Mouse (Mus musculus): ENCODE measurements around the gene Il13ra1.

Gene Il13ra1

DNA sequence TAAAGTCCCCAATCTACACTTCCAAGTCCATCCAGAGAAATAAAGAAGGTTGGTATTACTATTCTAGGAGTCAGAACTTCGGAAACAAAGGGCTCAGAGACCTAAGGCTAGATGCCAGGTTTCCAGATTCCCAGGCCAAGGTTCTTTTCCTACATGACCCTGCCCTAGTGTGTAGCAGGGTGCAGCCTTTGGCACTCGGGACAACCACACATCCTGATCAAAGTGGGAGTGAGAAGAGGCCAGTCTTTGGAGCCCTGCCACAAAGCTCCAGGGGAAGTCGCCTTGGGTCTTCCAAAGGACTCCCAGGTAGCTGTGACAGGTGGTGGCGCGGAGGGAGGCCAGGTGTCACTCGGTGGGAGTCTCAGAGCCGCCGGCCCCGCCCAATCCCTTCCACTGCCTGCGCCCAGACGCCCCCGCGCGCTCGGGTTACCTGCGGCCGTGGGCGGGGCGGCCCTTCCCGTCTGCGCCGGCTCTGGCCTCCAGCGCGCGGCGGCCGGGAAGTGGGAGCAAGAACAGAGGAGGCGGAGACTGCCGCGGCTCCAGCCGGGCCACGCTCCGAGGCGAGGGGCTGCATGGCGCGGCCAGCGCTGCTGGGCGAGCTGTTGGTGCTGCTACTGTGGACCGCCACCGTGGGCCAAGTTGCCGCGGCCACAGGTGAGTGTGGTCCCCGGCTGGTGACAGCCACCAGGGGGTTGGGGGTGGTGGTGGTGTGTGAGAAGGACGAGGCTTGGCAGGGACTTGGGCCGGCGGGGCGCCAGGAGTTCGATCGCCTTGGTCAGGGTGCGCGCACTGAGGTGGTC is at the start of gene Il13ra1:
Gene Il13ra1 (plus strand): TSS at position 489 of the 800 bp plus-strand sequence.
- DNase-seq, result peak; percentile 75

DNA sequence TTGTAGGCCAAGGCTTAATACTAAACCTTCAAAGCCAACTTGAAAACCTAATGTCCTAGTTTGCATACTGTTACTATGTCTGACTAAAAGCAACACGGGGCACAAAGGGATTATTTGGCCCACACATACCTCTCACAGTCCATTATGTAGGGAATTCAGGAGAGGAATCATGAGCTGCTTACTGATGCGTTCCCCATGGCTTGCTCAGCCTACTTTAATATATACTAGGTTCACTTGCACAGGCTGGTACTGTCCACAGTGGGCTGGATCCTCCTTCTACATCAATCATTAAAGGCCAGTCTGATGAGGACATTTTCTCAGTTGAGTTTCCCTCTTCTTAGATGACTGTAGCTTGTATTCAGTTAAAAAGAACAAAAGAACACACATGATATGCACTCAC is 37.9 kb upstream of the Il13ra1 start:
- no peak for DNase-seq

DNA sequence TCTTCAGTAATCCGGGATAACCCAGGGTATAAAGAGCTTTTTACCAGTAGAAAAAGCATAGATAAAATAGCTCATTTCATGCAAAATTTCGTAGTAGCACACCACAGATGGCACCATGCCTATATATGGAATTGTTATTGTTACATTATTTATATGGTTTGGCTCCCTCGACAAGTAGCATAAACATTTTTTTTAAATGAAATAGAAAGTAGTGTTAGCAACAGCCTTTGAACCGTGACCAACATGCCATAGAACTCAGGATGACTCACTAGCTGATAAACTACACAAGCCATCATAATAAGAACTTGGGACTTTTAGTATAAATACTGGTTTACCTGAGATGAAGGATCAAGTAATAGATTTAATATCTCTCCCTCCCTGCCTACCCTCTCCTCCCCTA is 34.7 kb upstream of the Il13ra1 start:
- no peak for DNase-seq

DNA sequence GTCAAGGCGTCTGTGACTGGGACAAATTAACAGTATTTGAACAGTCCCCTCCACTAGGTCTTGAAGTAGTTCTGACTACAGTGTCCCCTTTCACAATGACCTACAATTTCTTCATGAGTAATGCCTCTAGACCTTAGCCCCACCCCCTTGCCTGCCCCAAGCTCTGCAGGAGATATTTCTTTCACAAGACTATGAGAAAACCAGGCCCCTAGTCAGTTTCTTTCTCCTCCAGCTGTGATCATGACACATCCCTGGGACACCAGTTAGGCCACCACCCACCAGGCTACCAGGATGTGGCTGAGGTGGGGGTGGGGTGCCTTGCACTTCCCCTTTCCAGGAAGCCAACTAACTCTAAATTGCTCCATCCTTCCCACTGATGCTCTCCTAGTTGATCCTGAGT is 29.0 kb upstream of the Il13ra1 start:
- DNase-seq, result no peak

DNA sequence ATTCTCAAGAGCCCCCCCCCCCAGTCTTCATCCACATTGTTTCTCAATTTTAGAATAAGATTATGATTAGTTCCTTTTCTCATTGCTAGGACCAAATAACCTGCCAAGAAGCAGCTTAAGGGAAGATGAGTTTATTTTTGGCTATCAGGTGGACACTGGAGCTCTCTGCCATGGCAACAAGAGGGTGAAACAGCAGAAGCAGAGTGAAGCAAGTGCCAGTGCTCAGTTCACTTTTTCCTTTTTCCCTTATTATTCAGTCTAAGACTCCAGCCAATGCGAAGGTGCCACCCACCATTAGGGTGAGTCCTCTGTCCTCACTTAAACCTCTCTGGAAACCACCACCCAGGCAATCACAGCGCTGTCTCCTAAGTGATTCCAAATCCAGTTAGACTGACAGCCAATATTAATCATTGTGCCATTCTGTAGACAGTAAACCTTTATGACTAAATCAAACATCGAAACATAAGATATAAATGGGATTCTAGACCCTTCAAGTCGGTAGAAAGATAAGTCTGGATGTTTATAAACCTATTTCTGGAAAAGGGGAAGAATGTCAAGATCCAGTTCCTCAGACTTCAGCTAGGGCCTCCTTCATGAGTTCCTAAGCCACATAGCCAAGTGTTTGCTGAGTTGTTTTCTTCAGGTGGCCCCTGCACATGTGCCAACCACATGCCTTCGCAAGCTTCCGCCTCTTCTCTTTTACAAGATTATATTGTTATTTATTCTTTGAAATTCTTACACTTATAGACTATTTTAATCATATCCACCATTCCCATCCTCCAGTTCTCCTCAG is 23.2 kb upstream of the Il13ra1 start:
- DNase-seq, result no peak

DNA sequence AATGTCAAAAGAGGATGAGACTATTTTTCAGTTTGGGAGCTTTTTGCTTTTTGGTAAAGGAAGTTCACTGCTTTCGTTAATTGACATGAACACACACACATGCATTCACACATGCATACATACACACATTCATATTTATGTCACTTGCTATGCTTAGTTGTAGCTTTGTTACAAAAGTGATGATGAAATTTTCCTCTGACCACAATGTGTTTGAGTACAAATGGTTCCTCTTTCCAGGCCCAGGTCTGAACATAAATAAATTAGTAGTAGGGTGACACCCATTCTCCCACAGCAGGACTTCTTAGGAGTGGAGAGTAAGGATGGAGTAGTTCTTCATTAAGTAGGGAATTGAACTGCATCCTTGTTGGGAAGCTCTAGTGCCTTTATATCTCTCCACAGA is 11.0 kb upstream of the Il13ra1 start:
- no peak for DNase-seq

DNA sequence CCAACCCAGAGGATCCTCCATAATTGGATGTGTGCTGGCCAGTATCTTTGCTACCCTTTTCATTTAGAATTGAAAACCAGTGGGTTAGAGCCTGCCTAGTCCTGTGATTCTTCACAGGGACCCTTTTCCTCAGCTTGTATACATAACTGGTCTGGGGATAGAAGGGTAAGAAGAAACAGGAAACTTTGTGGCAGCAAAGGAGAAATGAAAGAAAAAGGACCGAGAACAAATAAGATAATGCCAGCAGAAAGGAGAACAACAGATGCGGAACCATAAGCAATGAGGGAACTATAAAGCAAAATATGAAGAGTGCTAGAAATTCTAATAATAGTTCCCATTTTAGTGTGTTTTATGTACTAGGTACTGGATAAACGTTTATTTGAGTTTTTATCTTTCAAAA is 10.6 kb upstream of the Il13ra1 start:
- DNase-seq, result no peak

DNA sequence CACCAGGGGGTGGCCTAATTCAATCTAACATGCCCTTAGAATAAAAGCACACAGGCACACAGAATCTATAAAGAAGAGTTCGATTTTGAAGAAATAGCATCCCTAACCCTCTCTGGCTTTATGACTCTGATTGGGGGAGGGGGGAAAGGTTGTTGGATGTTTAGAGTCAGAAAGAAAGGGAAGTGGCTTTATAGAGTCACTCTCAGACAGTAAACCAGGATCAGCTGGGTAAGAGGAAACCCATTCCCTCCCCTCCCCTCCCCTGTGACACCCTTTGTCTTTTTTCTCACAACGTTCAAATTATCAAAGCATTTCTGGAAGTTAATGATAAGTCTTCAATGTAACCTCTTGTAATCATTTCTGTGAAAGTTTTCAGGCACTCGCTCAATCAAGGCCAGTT is 3.3 kb upstream of the Il13ra1 start:
- no peak for DNase-seq

DNA sequence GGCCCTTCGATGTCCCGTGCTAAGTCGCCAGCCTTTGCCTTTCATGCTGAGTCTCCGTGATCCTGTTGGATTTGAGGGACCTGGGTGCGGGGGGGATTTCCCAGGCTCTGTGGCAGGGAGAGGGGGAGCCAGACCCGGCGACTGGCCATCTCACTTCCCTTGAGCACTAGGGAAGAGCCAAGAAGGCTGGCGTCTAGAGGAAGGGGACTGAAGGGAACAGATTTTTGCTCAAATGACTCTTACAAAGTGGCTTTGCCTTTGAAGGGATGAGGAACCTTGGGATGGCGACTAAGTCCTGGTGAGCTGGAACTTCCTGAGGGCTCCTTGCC is 476 bp downstream of the Il13ra1 start:
- no peak for DNase-seq

DNA sequence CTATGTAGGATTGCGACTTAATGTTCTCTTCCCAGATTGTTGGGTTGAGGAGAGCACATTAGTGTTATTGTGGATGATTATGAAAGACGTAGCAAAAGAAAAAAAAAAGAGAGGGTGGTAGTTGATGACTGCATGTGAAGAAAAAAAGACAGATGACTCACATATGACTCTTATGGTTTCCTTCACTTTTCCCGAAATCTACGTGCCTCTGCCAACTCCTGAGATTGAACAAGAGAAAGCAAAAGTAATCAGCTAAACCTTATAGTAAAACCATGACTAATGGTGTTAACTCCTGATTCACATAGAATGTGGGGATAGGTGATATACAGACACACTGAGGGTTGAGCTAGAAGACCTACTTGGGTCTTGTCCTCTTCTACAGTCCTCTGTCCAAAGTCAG is 3.3 kb downstream of the Il13ra1 start:
- DNase-seq, result no peak

DNA sequence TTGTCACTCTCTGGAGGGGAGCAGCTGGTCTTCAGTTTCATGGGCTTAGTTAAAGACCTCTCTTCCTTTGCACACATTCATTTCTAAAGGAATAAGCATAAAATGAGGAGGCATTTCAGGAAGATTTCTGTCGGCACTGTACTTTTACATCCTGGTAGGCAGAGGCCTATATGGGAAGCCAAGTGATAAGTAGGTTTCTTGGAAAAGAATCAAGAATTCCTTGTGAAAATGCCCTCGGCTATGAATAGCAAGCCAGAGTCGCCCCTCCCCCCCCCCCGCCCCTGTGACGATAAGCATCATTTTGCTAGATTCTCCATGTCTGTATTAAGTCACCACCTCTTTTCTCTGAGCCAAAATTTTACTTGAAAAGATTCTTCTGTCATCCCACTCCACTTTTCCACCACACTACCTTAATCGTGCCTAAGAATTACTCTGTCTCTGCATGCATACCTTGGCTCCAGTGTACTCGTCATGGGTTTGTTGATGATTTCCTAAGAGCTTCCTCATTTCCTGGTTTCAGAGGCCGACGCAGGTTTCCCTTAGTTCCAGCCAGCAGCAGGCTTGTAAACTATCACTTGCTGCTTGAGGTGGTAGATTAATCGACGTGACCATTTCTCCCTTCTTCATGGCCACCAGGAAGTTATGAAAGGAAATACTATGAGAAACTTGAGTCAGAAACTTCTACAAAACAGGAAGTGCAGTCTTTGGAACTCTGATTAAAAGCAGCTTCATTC is 17.3 kb downstream of the Il13ra1 start:
- DNase-seq, result no peak

DNA sequence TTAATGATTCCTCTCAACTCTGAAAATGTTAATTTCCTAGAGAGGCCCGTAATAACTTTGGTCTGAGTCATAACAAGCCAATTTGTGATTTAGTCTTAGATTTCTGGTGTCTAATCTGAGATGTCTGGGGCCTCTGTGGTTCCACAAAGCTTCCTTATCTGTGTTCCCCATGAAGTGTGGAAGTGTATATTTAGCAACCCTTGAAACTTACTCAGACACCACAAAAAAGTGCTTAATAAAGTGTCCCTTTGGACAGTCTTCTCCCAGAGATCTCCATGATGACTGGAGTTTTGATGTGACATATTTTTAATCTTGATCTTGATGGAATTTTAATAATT is 17.8 kb downstream of the Il13ra1 start:
- no peak for DNase-seq

DNA sequence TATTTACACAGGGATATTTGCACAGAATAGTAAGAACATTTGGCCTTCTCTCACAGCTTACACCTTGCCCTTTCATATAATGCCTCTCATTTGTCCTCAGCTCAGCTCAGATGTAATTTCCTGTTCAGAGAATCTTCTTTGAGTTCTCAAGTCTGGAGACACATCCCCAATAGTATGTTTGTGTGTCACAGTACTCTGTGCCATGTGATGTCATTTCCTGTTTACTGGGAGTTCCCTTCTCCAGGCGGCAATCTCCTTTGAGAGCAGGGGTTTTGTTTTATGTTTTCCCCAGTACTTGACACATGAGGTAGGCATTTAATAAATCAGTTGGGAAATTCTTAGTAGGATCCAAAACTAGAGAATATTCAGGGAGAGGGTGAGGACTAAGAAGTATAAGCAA is 24.4 kb downstream of the Il13ra1 start:
- no peak for DNase-seq

DNA sequence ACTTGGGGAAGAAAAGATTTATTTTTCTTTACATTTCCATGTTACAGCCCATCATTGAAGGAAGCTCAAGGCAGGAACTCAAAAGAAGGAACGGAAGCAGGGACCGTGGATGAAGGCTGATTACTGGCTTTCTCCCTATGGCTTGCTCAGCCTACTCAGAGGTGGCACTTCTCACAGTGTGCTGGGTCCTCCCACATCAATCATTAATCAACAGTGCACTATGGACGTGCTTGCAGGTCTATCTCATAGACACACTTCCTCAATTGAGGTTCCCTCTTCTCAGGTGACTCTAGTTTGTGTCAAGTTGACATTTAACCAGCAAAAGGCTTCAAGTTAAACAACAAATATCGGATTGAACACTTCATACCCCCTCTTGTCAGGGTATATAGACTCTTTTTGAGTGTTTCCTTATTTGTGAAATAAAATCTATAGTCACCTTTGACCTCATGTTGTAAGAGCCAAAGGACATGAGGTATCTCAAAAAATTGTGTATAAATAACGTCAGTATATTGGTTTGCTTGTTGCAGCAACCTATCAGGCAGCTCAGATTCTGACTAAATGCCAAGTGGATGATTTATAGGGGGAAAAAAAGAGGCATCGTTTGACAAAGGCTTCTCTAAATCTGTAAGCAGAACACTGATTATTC is 30.2 kb downstream of the Il13ra1 start:
- no peak for DNase-seq

DNA sequence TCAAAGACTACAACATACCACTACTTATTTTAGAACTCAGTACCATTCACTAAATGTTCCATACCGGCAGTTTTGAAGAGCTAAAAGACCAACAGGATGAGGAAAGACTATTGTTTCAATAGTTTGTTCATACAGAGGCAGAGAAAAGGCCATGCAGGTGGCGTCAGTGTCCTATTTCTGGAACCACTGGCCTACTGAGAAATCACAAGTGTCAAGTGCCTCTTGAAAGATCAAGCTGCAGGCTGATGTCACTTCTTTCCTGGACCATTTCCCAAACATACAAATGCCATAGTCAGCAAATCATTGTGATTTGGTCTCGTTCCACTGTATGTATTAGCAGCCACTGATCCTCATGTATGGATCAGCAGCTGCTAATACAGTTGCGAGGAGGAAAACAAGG is 34.8 kb downstream of the Il13ra1 start:
- no peak for DNase-seq

DNA sequence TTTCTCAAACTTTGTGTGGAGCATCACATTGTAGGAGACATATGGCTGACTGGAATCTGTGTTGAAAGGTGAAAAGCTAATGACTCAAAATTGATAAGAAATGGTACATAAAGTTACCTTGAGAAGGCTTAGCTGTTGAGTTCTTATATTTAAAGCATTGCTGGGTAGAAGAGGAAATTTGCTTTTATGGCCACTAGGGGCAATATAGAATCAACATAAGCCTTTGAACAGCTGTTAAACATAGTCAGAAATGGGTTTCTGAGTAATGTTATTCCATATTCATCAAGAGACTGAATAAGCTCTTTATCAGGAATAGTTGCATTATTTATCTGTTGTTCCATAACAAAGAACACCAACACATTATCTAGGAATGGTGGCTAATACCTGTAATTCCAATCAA is 38.2 kb downstream of the Il13ra1 start:
- no peak for DNase-seq

DNA sequence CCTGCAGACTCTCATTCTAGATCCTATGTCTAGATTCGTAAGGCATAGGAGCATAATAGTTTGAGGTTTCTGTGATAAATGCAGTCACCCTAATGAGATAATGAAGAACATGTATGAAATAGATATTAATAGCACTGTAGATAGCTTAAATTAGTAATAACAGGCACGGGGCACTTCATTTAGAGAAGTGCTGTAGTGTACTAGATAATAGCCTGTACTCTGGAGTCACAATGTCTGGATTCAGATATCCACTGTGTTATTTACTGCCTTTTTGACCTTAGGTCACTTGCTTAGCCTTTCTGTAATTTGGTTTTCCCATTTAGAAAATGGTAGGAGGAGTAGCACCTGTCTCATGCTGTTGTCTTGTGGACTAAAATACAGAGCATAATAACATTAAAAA is 44.8 kb downstream of the Il13ra1 start:
- DNase-seq, result no peak

DNA sequence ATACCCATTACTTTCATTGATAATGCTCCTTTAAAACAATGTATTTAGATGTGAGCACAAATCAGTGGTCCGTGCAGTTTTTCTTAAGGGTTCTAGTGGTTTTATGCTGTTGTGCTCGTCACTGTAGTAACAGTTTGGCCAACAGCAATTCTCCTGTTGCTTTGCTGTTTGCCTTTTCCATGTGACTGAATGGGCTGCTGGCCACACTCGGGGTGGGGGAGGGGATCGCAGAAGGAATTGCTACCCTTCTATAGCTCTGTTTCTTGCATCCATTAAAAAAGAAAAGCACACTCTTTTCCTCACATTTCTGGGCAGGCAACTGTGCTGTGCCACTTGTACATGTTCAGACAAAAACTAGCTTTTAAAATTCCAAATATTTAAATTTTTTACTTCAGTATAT is 49.7 kb downstream of the Il13ra1 start:
- DNase-seq, result peak; percentile 22

DNA sequence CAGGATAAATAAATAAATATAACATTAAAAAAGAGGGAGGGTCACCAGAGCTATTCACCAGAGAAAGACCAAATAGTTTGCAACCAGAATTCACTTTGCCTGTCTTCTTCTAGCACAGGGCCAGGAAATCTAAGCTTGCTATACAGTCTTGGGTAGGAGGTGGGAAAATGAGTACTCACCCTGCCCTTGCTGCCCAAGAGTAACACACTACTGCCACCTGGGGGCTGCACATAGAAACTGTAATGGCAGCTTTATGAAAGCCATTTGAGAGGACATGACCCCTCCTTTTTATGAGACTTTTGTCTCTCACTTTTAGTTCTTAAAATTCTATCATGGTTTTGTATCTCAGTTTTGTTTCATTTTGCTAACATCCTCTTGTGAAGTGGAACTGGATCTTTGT is 71.7 kb downstream of the Il13ra1 start:
- peak; percentile 44 for DNase-seq

DNA sequence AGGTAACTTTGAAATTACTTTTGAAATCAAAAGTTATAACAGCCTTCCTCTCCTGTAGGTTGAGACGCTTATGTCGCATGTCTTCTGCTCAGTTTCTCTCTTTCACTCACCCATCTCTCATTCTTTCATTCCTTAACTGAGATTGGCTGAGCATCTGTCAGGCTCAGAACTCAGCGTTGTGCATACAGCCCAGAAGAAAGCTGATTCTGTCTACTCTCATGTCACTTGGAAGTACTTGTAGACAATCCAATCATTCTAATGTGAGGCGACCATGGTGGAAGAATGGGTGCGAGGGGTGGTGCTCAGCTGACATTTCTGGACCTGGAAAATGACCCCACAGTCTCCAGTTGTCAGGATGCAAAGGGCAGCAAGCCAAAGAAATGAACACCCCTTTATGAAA is 74.1 kb downstream of the Il13ra1 start:
- no peak for DNase-seq

DNA sequence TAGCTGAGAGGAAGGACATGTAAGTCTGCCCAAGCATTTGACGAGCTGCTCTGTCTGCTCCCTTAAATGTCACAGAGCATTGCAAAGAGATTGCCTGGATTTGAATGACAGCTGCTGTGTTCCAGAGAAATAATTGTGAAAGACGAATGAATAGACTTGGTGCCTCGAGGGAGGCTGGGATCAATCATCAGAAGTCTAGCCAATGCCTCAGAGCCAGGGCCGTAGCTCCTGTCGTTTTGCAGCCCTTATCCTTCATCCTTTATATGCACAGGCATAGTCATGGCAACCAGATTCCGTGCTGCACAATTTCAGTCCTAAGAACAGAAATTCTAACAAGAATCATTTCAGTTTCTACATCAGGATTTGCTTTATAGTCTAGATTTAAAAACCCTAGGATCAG is 74.5 kb downstream of the Il13ra1 start:
- DNase-seq, result no peak

DNA sequence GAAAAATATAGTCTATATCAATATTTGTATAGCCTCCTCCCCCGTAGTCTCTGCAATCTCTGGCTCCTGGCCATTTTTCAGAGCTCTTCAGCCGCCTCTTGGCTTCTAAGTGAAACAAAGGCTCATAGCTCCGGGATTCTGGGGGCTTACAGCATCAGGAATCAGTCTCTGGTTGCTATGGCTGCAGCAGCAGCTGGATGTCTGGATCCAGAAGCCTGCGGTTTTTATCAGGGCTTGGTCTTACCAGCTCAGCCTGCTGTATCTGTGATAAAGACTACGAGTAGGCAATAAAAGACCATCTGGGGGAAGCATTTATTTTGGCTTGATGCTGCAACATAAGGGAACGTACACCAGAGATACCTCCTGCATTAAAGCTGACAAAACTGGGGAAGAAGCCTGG is 82.0 kb downstream of the Il13ra1 start:
- DNase-seq, result no peak

DNA sequence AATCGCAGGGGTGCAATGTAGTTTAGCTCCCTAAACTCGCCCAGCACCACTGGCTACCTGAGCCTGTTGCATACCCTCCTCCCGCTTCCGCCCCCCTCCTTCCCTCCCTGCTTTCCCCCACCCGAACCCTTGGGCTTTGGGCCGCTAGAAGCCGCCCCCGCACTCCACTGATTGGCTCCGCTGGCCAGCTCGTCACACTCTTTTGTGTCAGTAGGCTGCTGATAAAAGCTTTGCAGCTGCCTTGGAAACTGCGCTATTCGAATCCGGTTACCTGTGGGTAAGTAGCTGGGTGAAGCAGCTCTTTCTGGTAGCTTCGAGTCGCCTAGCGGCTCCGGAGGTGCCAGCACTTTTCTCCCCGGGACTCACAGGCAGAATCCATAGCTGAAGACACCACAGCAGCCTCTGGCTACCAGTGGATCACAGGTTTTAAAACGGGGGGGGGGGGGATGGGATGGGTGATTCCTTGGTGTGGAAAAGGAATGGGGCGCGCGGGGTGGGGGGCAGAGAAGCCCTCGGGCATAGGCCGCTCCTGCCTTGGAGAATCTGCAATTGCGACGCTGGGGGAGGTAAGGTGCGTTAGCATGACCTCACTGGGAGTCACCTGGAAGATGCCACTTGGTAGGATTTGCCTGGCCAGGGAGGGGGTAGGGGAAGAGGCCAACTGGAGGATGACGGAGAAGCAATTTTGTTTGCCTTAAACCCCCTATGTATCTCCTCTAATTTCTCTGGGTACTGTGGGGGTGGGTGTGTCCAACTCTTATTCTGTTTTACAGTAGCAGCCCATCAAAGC is 84.0 kb downstream of the Il13ra1 start, which contains the start of gene Zcchc12:
Gene Zcchc12 (plus strand): TSS at position 169 of the 790 bp plus-strand sequence.
- no peak for DNase-seq
